Mouse (Mus musculus): ENCODE data around the gene Ptprn. TPM values are rescaled to one million over a fixed set of nuclear protein-coding genes. Genes with fewer than 3 reads are reported as not detected.

Gene Ptprn
- polyA plus RNA-seq, 1 experiment from 2014 or later: 33.4 TPM

GRCm38 (mm10) chr1:75221538-75221937, 42.8 kb downstream of the Ptprn start:
- WGBS: 75% methylated on average over 3 of the region's 3 CpGs
- peaks cover 12% of the 10 kb centered on the region; the same call in 1 of the 2 replicates for H3K4me1 ChIP-seq (ENCODE audit: control insufficient read depth, insufficient read depth, low read length)

GRCm38 (mm10) chr1:75219531-75219930, 44.8 kb downstream of the Ptprn start, which contains the start of gene Tuba4a:
Gene Tuba4a (minus strand): TSS chr1:75219865.
- Histone ChIP-seq H3K36me3 (ENCODE audit: control insufficient read depth, insufficient read depth, low read length) (peaks cover under 1% of the 10 kb centered on the region; the same call in 1 of the 2 replicates), H3K9me3 (replicated peaks; ENCODE audit: control insufficient read depth, low read length, poor library complexity, severe bottlenecking) (no peaks in the 10 kb centered on the region), H3K4me2 (ENCODE audit: low read length) (peak within 1 kb of the TSS; percentile 95), H3K27me3 (ENCODE audit: control insufficient read depth, insufficient read depth, low read depth, low read length) (peaks cover 40% of the 10 kb centered on the region), H3K4me3 (ENCODE audit: low read depth, low read length) (peak within 1 kb of the TSS; percentile 59), H3K4me1 (ENCODE audit: control insufficient read depth, insufficient read depth, low read length) (peaks cover 12% of the 10 kb centered on the region; the same call in 1 of the 2 replicates), H3K27ac (ENCODE audit: low read length) (no peak within 1 kb of the TSS), H3K9ac (ENCODE audit: low read depth, low read length) (peak within 1 kb of the TSS; percentile 72)
- peak; percentile 58 for ATAC-seq
- WGBS: under 1% methylated on average over 34 of the region's 34 CpGs

More at GRCm38 (mm10) chr1:75221538-75221937, 42.8 kb downstream of the Ptprn start:
- ATAC-seq: no peak
- Histone ChIP-seq H3K36me3 (ENCODE audit: control insufficient read depth, insufficient read depth, low read length) (no peaks in the 10 kb centered on the region), H3K27me3 (ENCODE audit: control insufficient read depth, insufficient read depth, low read depth, low read length) (peaks cover 40% of the 10 kb centered on the region), H3K9ac (ENCODE audit: low read depth, low read length) (no peak overlapping the region), H3K4me3 (ENCODE audit: low read depth, low read length) (no peak overlapping the region), H3K27ac (ENCODE audit: low read length) (no peak overlapping the region), H3K4me2 (ENCODE audit: low read length) (no peak overlapping the region), H3K9me3 (replicated peaks; ENCODE audit: control insufficient read depth, low read length, poor library complexity, severe bottlenecking) (no peaks in the 10 kb centered on the region)

GRCm38 (mm10) chr1:75219078-75219477, 45.2 kb downstream of the Ptprn start:
- ATAC-seq: peak; percentile 91
- H3K4me1 ChIP-seq (ENCODE audit: control insufficient read depth, insufficient read depth, low read length): peaks cover 12% of the 10 kb centered on the region; the same call in 1 of the 2 replicates
- H3K9ac ChIP-seq (ENCODE audit: low read depth, low read length): peak overlapping the region; percentile 72
- peak overlapping the region; percentile 95 for H3K4me2 ChIP-seq (ENCODE audit: low read length)
- no peak overlapping the region for H3K27ac ChIP-seq (ENCODE audit: low read length)
- H3K27me3 ChIP-seq (ENCODE audit: control insufficient read depth, insufficient read depth, low read depth, low read length): peaks cover 40% of the 10 kb centered on the region
- H3K4me3 ChIP-seq (ENCODE audit: low read depth, low read length): peak overlapping the region; percentile 59
- peaks cover 5% of the 10 kb centered on the region; the same call in 1 of the 2 replicates for H3K36me3 ChIP-seq (ENCODE audit: control insufficient read depth, insufficient read depth, low read length)
- no peaks in the 10 kb centered on the region for H3K9me3 ChIP-seq (replicated peaks; ENCODE audit: control insufficient read depth, low read length, poor library complexity, severe bottlenecking)
- WGBS: under 1% methylated on average over 24 of the region's 24 CpGs

- Histone ChIP-seq H3K27ac (ENCODE audit: low read length) (no peak overlapping the region), H3K9ac (ENCODE audit: low read depth, low read length) (peak overlapping the region; percentile 36; the same call in 1 of the 2 replicates), H3K27me3 (ENCODE audit: control insufficient read depth, insufficient read depth, low read depth, low read length) (peaks cover 40% of the 10 kb centered on the region)
These were observed 45.9 kb downstream of the Ptprn start for GRCm38 (mm10) chr1:75218227-75219001.

GRCm38 (mm10) chr1:75217893-75218226, 46.4 kb downstream of the Ptprn start:
- Histone ChIP-seq H3K4me3 (ENCODE audit: low read depth, low read length) (no peak overlapping the region; the same call in 1 of the 2 replicates), H3K36me3 (ENCODE audit: control insufficient read depth, insufficient read depth, low read length) (peaks cover 9% of the 10 kb centered on the region), H3K4me2 (ENCODE audit: low read length) (peak overlapping the region; percentile 95; the same call in 1 of the 2 replicates), H3K27me3 (ENCODE audit: control insufficient read depth, insufficient read depth, low read depth, low read length) (peaks cover 40% of the 10 kb centered on the region), H3K9ac (ENCODE audit: low read depth, low read length) (no peak overlapping the region), H3K27ac (ENCODE audit: low read length) (no peak overlapping the region), H3K9me3 (replicated peaks; ENCODE audit: control insufficient read depth, low read length, poor library complexity, severe bottlenecking) (no peaks in the 10 kb centered on the region), H3K4me1 (ENCODE audit: control insufficient read depth, insufficient read depth, low read length) (peaks cover 14% of the 10 kb centered on the region)
- no peak for ATAC-seq
- WGBS: 9% methylated on average over 6 of the region's 6 CpGs

More at GRCm38 (mm10) chr1:75218227-75219001, 45.9 kb downstream of the Ptprn start:
- Histone ChIP-seq H3K4me2 (ENCODE audit: low read length) (peak overlapping the region; percentile 95), H3K9me3 (replicated peaks; ENCODE audit: control insufficient read depth, low read length, poor library complexity, severe bottlenecking) (no peaks in the 10 kb centered on the region), H3K36me3 (ENCODE audit: control insufficient read depth, insufficient read depth, low read length) (peaks cover 9% of the 10 kb centered on the region), H3K4me1 (ENCODE audit: control insufficient read depth, insufficient read depth, low read length) (peaks cover 12% of the 10 kb centered on the region; the same call in 1 of the 2 replicates), H3K4me3 (ENCODE audit: low read depth, low read length) (peak overlapping the region; percentile 59)
- WGBS: 3% methylated on average over 38 of the region's 38 CpGs
- ATAC-seq: peak; percentile 57

- no peak for ATAC-seq
These were observed 47.3 kb downstream of the Ptprn start for GRCm38 (mm10) chr1:75216797-75217585.

GRCm38 (mm10) chr1:75215785-75216184, 48.5 kb downstream of the Ptprn start:
- WGBS: 94% methylated on average over 9 of the region's 9 CpGs
- ATAC-seq: no peak
- peaks cover 27% of the 10 kb centered on the region for H3K27me3 ChIP-seq (ENCODE audit: control insufficient read depth, insufficient read depth, low read depth, low read length)

More at GRCm38 (mm10) chr1:75216797-75217585, 47.3 kb downstream of the Ptprn start:
- H3K27me3 ChIP-seq (ENCODE audit: control insufficient read depth, insufficient read depth, low read depth, low read length): peaks cover 36% of the 10 kb centered on the region
- WGBS: 83% methylated on average over 13 of the region's 13 CpGs
- H3K9me3 ChIP-seq (replicated peaks; ENCODE audit: control insufficient read depth, low read length, poor library complexity, severe bottlenecking): no peaks in the 10 kb centered on the region
- peaks cover 9% of the 10 kb centered on the region for H3K36me3 ChIP-seq (ENCODE audit: control insufficient read depth, insufficient read depth, low read length)
- H3K27ac ChIP-seq (ENCODE audit: low read length): no peak overlapping the region
- no peak overlapping the region for H3K9ac ChIP-seq (ENCODE audit: low read depth, low read length)
- no peak overlapping the region for H3K4me2 ChIP-seq (ENCODE audit: low read length)
- H3K4me3 ChIP-seq (ENCODE audit: low read depth, low read length): no peak overlapping the region
- H3K4me1 ChIP-seq (ENCODE audit: control insufficient read depth, insufficient read depth, low read length): peaks cover 22% of the 10 kb centered on the region

GRCm38 (mm10) chr1:75214886-75215285, 49.4 kb downstream of the Ptprn start:
- Histone ChIP-seq H3K27me3 (ENCODE audit: control insufficient read depth, insufficient read depth, low read depth, low read length) (peaks cover 18% of the 10 kb centered on the region), H3K9me3 (replicated peaks; ENCODE audit: control insufficient read depth, low read length, poor library complexity, severe bottlenecking) (no peaks in the 10 kb centered on the region), H3K4me2 (ENCODE audit: low read length) (no peak overlapping the region), H3K36me3 (ENCODE audit: control insufficient read depth, insufficient read depth, low read length) (peaks cover 9% of the 10 kb centered on the region), H3K27ac (ENCODE audit: low read length) (no peak overlapping the region), H3K9ac (ENCODE audit: low read depth, low read length) (no peak overlapping the region), H3K4me3 (ENCODE audit: low read depth, low read length) (no peak overlapping the region), H3K4me1 (ENCODE audit: control insufficient read depth, insufficient read depth, low read length) (peaks cover 33% of the 10 kb centered on the region)
- WGBS: 78% methylated on average over 5 of the region's 5 CpGs
- no peak for ATAC-seq

More at GRCm38 (mm10) chr1:75215785-75216184, 48.5 kb downstream of the Ptprn start:
- H3K4me1 ChIP-seq (ENCODE audit: control insufficient read depth, insufficient read depth, low read length): peaks cover 31% of the 10 kb centered on the region
- H3K4me3 ChIP-seq (ENCODE audit: low read depth, low read length): no peak overlapping the region
- H3K9me3 ChIP-seq (replicated peaks; ENCODE audit: control insufficient read depth, low read length, poor library complexity, severe bottlenecking): no peaks in the 10 kb centered on the region
- H3K9ac ChIP-seq (ENCODE audit: low read depth, low read length): no peak overlapping the region
- H3K27ac ChIP-seq (ENCODE audit: low read length): no peak overlapping the region
- H3K36me3 ChIP-seq (ENCODE audit: control insufficient read depth, insufficient read depth, low read length): peaks cover 9% of the 10 kb centered on the region
- no peak overlapping the region for H3K4me2 ChIP-seq (ENCODE audit: low read length)
